Mouse (Mus musculus): Measurements from ENCODE around the gene Abhd12b.

DNA sequence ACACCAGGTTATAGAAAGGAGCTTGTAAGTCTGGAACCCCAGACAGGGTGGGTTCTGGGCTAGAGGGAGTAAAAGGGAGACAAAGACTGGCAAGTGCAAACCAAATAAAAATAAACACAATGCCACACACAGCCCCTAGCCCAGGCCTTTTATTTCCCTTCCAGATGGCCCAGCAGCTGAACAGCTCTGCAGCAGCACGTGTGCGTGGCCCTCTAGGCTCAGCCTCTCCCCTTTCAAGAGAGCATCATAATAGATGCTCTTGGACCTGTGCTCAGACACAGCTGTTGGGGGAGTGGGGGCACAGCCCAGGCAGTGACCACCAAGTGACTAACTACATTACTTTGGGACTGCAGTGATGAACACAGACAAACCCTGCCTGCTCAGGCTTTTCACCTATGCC is 45.8 kb upstream of the Abhd12b start:
- TF ChIP-seq CTCF (IDR thresholded peaks at IDR 0.05; ENCODE audit: borderline replicate concordance, insufficient read depth, low read length): no peak
- TF ChIP-seq POLR2A (IDR thresholded peaks at IDR 0.05; ENCODE audit: low read depth, low read length): no peak
